Mouse (Mus musculus): Measurements from ENCODE around the gene Fam83c. TPM values are rescaled to one million over a fixed set of nuclear protein-coding genes. Genes with fewer than 3 reads are reported as not detected.
"Not testable (repeated sequence)": the region's sequence is repeated elsewhere in the genome, so short reads cannot be mapped to it uniquely, and the experiment has no call there.

Gene Fam83c
- total RNA-seq (2021) = not detected
- long read RNA-seq, experiment 1 = 0 reads
- long read RNA-seq, experiment 2 = 0 reads

- no peak for DNase-seq (ENCODE audit: low spot score)
These were observed at the start of gene Fam83c for GRCm38 (mm10) chr2:155834732-155835131. Fam83c (minus strand) TSS chr2:155834854.

GRCm38 (mm10) chr2:155882087-155882486, 47.4 kb upstream of the Fam83c start:
- no peak for DNase-seq (ENCODE audit: low spot score)

- peak; percentile 32 for DNase-seq (ENCODE audit: low spot score)
These were observed 44.6 kb upstream of the Fam83c start for GRCm38 (mm10) chr2:155878964-155879876.

GRCm38 (mm10) chr2:155873636-155874035, 39.0 kb upstream of the Fam83c start:
- DNase-seq (ENCODE audit: low spot score) = no peak

GRCm38 (mm10) chr2:155872930-155873507, 38.4 kb upstream of the Fam83c start:
- no peak for DNase-seq (ENCODE audit: low spot score)

GRCm38 (mm10) chr2:155872486-155872885, 37.8 kb upstream of the Fam83c start:
- DNase-seq (ENCODE audit: low spot score) = no peak

- DNase-seq (ENCODE audit: low spot score) = no peak
These were observed 35.1 kb upstream of the Fam83c start for GRCm38 (mm10) chr2:155869772-155870171.

- DNase-seq (ENCODE audit: low spot score) = no peak
These were observed 33.7 kb upstream of the Fam83c start for GRCm38 (mm10) chr2:155868320-155868719.

GRCm38 (mm10) chr2:155863301-155863867, 28.7 kb upstream of the Fam83c start:
- no peak for DNase-seq (ENCODE audit: low spot score)

GRCm38 (mm10) chr2:155862573-155863300, 28.1 kb upstream of the Fam83c start:
- DNase-seq (ENCODE audit: low spot score) = no peak

- DNase-seq (ENCODE audit: low spot score) = no peak
These were observed 26.9 kb upstream of the Fam83c start for GRCm38 (mm10) chr2:155861581-155861980.

GRCm38 (mm10) chr2:155860102-155860501, 25.4 kb upstream of the Fam83c start:
- no peak for DNase-seq (ENCODE audit: low spot score)

- no peak for DNase-seq (ENCODE audit: low spot score)
These were observed 17.9 kb upstream of the Fam83c start for GRCm38 (mm10) chr2:155852536-155852935.

GRCm38 (mm10) chr2:155850120-155850519, 15.5 kb upstream of the Fam83c start:
- DNase-seq (ENCODE audit: low spot score) = no peak

GRCm38 (mm10) chr2:155849464-155849863, 14.8 kb upstream of the Fam83c start:
- no peak for DNase-seq (ENCODE audit: low spot score)

- peak; percentile 81 for DNase-seq (ENCODE audit: low spot score)
These were observed 13.6 kb upstream of the Fam83c start for GRCm38 (mm10) chr2:155848291-155848690.

- no peak for DNase-seq (ENCODE audit: low spot score)
These were observed 12.3 kb upstream of the Fam83c start for GRCm38 (mm10) chr2:155846930-155847329.

- DNase-seq (ENCODE audit: low spot score) = no peak
These were observed 4.3 kb upstream of the Fam83c start for GRCm38 (mm10) chr2:155838961-155839360.

GRCm38 (mm10) chr2:155837961-155838360, 3.3 kb upstream of the Fam83c start:
- no peak for DNase-seq (ENCODE audit: low spot score)

GRCm38 (mm10) chr2:155832087-155832486, 2.6 kb downstream of the Fam83c start:
- not testable (repeated sequence) for DNase-seq (ENCODE audit: low spot score)

- DNase-seq (ENCODE audit: low spot score) = no peak
These were observed 3.4 kb downstream of the Fam83c start for GRCm38 (mm10) chr2:155831302-155831701.

GRCm38 (mm10) chr2:155830841-155831240, 3.8 kb downstream of the Fam83c start:
- DNase-seq (ENCODE audit: low spot score) = no peak
